Mouse (Mus musculus): ENCODE measurements around the gene Tnfrsf13c. TPM values are rescaled to one million over a fixed set of nuclear protein-coding genes. Genes with fewer than 3 reads are reported as not detected.

Tnfrsf13c gene
- polyA plus RNA-seq, 1 experiment: 1.5 TPM

- TF ChIP-seq GATA1 (IDR thresholded peaks at IDR 0.05; ENCODE audit: low read length): no peak
These were observed 40.0 kb downstream of the Tnfrsf13c start for GRCm38 (mm10) chr15:82184183-82184582.

GRCm38 (mm10) chr15:82183596-82183995, 40.6 kb downstream of the Tnfrsf13c start:
- TF ChIP-seq GATA1 (IDR thresholded peaks at IDR 0.05; ENCODE audit: low read length): no peak

- TF ChIP-seq GATA1 (IDR thresholded peaks at IDR 0.05; ENCODE audit: low read length): no peak
These were observed 41.9 kb downstream of the Tnfrsf13c start for GRCm38 (mm10) chr15:82182311-82182710.

- TF ChIP-seq GATA1 (IDR thresholded peaks at IDR 0.05; ENCODE audit: low read length): no peak
These were observed 43.0 kb downstream of the Tnfrsf13c start for GRCm38 (mm10) chr15:82181131-82181530.

- TF ChIP-seq GATA1 (IDR thresholded peaks at IDR 0.05; ENCODE audit: low read length): no peak
These were observed 46.4 kb downstream of the Tnfrsf13c start for GRCm38 (mm10) chr15:82177743-82178290.

- no peak for TF ChIP-seq GATA1 (IDR thresholded peaks at IDR 0.05; ENCODE audit: low read length)
These were observed 49.1 kb downstream of the Tnfrsf13c start for GRCm38 (mm10) chr15:82175091-82175490.

- no peak for TF ChIP-seq GATA1 (IDR thresholded peaks at IDR 0.05; ENCODE audit: low read length)
These were observed 51.5 kb downstream of the Tnfrsf13c start for GRCm38 (mm10) chr15:82172648-82173047.

Other genes with a start within 250 kb of the Tnfrsf13c start
- gene 1700029P11Rik, start 243.8 kb downstream of the Tnfrsf13c start, polyA plus RNA-seq (2012): not detected in 2 replicates
- gene Xrcc6, start 236.5 kb downstream of the Tnfrsf13c start, polyA plus RNA-seq (2012): 8.4 and 12.7 TPM in 2 replicates
- 45.7 and 65.4 TPM in 2 replicates for gene Desi1, start 190.5 kb downstream of the Tnfrsf13c start, polyA plus RNA-seq (2012)
- 25.8 and 229 TPM in 2 replicates for gene Snu13, start 176.8 kb downstream of the Tnfrsf13c start, polyA plus RNA-seq (2012)
- not detected in 2 replicates for gene 4930407I10Rik, start 165.2 kb downstream of the Tnfrsf13c start, polyA plus RNA-seq (2012)
- gene Mei1, start 154.4 kb downstream of the Tnfrsf13c start, polyA plus RNA-seq (2012): not detected in 2 replicates
- 3.7 and 11.2 TPM in 2 replicates for gene Ccdc134, start 96.4 kb downstream of the Tnfrsf13c start, polyA plus RNA-seq (2012)
- gene Srebf2, start 77.2 kb downstream of the Tnfrsf13c start, polyA plus RNA-seq (2012): 533 and 536 TPM in 2 replicates
- not detected in 2 replicates for gene Shisa8, start 11.6 kb downstream of the Tnfrsf13c start, polyA plus RNA-seq (2012)
- gene Cenpm, start 20.4 kb upstream of the Tnfrsf13c start, polyA plus RNA-seq (2012): 177 and 187 TPM in 2 replicates
- not detected in 2 replicates for gene 1500009C09Rik, start 28.0 kb upstream of the Tnfrsf13c start, polyA plus RNA-seq (2012)
- not detected in 2 replicates for gene Sept3, start 50.5 kb upstream of the Tnfrsf13c start, polyA plus RNA-seq (2012)
- not detected in 2 replicates for gene Wbp2nl, start 74.6 kb upstream of the Tnfrsf13c start, polyA plus RNA-seq (2012)
- gene Naga, start 114.6 kb upstream of the Tnfrsf13c start, polyA plus RNA-seq (2012): 80.2 and 134 TPM in 2 replicates
- gene Pheta2, start 114.6 kb upstream of the Tnfrsf13c start, polyA plus RNA-seq (2012): 14.1 and 19.9 TPM in 2 replicates
- gene Smdt1, start 114.6 kb upstream of the Tnfrsf13c start, polyA plus RNA-seq (2012): 111 and 132 TPM in 2 replicates
- 293 and 322 TPM in 2 replicates for gene Ndufa6, start 130.0 kb upstream of the Tnfrsf13c start, polyA plus RNA-seq (2012)
- gene Cyp2d22, start 155.9 kb upstream of the Tnfrsf13c start, polyA plus RNA-seq (2012): 0.10 TPM in 1 of 2 replicates, not detected in the other
- not detected in 2 replicates for gene Cyp2d11, start 169.7 kb upstream of the Tnfrsf13c start, polyA plus RNA-seq (2012)
- gene Cyp2d10, start 182.8 kb upstream of the Tnfrsf13c start, polyA plus RNA-seq (2012): not detected in 2 replicates
- not detected in 2 replicates for gene Cyp2d9, start 209.1 kb upstream of the Tnfrsf13c start, polyA plus RNA-seq (2012)

Measured in G1E-ER4 (cell line).